Mouse (Mus musculus): ENCODE measurements around the gene Pkig.

Gene Pkig

DNA sequence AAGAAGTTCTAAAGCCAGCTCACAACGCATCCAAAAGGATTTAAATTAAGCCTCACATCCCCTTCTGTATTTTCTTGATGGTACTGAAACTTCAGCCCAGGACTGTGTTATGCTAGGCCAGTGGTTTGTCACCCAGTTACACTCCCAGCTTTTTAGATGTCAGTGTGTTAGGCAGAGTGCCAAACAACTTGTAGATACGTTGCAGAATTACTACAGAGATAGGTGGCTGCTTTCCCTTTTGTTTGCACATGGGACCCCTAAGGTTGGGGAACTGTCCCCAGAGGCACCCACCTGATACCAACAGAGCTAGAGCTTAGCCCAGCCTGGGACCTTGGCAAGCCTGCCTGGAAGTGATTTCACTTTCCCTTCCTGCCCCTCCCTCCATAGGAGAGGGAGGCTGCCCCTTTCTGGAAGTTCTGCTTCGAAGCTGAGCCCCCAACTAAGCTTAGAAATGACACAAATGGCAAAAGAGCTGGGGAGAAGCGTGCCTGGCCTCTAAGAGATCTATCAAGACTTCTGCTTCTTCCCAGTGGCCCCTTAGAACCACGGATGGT is 52.5 kb downstream of the Pkig start:
- no peak for DNase-seq (ENCODE audit: low spot score)

DNA sequence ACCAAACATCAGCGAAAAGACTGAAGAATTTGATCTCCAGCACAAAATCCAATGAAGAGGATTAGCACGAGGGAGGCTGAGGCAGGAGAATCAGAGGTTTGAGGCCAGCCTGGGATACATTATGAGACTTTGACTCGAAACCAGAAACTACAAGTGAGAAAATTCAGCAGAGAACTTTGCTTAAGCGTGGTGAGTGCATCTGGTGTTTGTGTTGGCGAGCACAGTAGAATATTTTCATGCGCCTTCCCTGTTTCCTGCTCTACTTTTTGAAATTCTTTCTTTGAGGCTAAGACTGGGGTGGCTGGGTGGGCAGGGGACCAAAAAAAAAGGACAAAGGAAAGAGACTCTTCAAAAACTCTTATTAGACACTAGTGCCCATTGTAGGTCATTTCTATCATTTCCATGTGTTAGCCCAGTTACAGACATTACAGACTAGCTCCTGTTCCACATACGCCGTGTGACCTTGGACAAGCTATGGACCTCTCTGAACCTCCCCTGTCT is 53.2 kb downstream of the Pkig start:
- DNase-seq (ENCODE audit: low spot score), result no peak

DNA sequence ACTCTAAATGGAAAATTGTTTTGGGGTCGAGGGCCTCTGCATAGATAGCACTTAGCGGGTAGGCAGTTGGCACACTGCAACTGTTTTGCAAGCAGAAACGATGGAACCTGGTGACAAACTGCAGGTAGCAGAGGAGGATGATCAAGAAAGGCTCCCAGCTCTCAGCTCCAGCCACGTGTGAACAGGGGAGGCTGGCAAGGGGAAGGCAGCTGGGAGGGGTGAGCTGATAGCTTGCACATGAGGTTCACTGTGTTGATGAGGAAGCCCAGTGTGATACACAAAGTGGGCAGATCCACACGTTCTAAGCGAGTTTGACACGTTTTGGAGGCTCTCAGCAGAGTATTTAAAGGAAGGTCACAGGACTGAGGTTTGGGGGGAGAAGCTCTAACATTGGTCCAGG is 54.3 kb downstream of the Pkig start:
- no peak for DNase-seq (ENCODE audit: low spot score)

DNA sequence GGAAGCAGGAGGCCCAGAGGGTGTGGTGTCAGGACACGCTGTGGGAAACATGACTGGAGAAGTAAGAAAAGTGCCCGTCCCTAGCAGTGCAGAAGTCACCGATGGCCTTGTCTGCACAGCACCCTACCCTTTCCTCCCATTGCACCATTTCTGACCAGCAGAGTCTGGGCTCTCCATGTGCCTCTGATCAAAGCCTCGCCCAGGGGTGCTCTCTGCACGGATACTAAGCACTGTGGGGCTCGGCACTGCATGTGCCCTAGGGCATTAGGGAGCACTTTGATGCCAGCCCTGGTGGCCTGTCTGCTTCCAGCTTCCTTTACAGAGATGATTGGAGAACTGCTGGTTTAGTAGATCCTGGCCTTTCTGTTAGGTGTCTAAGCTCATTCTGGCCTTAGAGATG is 54.7 kb downstream of the Pkig start:
- no peak for DNase-seq (ENCODE audit: low spot score)

DNA sequence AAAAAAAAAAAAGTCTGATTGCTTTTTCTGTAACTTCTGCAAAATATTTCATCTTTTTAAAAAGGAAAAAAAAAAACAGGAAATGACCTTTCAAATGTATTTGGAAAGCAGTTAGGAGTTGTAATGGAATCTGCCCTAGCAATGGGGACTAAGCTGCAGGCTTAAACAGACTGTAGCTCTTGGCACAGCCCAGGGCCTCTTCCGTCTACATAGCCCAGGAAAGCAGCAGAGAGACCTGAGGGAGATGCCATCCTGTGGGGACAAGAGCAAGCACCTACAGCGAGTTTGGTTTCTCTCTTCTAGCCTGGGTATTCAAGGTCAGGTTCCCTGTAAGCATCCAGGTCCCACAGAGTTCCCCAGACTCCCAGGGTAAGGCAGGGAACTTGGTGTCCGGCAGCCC is 55.2 kb downstream of the Pkig start:
- no peak for DNase-seq (ENCODE audit: low spot score)

DNA sequence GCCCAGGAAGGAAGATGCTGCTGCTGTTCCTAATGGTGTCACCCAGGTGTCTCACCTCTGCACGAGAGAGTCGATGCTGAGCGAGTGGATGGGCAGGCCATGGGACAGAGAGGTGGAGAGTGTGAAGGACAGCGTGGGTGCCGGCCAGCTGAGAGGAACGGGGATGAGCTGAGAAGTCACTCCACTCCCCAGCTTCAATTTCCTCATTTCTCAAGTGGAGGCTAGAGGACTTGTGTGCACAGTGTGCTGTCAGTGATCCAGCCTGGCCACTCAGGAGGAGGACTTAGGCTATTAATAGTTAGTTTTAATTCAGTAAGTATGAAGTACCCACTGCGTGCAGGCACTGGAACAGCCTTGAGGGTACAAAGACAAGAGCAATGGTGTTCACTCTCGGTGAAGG is 58.3 kb downstream of the Pkig start:
- DNase-seq (ENCODE audit: low spot score), result no peak

DNA sequence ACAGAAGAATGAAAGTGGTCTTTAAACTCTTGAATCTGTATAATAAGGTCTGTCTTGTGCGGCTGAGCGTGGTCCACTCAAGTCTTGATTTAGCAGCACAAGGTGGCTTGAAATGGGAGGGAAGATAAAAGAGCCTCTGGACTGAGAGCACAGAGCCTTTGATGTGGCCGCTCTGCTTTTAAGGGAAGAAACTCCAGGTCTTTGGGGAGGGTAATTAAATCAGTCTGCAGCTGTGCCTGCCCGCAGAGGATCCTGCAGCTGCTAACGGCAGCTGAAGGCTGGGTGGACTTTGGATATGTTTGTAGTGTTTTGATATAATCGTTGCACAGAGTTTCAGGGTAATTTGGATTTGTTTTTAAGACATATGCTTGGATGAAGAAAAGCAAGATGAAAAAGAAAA is 58.7 kb downstream of the Pkig start:
- DNase-seq (ENCODE audit: low spot score), result no peak

DNA sequence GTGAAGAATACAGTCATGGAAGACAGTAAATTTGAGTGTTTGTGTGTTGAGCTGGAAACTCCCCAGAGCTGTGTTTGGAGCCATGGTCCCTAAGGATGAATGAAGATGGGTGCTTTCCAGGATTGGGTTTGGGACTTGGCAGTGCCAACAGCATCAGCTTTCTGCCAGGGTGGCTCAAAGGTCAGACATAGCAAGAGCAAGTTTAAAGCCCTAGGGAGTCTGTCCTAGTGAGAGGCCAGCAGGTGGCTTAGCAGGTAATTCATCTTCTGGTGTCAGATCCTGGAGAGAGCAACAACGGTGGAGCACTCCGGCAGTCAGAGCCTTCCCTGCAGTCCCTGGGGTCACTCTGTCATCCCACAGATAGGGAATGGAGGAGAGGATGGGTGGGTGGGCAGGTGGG is 60.3 kb downstream of the Pkig start:
- DNase-seq (ENCODE audit: low spot score), result no peak

DNA sequence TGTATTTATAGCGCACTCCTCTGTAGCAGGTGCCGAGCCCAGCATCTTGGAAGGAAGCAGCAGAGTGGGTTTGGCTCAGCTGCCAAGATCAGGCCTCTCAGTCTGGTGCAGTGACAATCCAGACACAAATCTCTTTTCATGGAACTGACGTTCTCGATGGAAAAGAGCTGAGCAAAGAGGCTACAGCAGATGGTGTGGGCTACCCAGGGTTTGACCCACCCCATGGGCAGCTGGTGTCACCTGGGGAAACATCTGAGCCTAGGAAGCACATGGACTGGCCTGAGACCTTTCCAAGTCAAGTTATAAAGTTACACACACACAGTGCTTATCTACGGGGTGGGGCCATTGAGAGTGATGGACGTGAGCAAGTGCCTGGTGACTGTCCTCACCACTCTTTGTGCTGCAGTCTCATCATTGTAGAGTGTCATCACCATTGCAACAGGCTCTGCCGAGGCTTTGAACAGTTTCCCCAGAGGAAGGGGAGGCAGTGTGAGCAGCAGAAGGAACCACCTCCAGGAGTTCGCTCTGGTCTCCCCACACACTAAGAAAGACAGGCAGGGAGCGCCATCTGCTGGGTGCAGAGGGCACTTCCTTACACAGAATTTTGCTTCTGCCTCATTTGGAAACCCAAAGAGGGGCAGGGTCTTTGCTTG is 60.9 kb downstream of the Pkig start:
- peak; percentile 88 for DNase-seq (ENCODE audit: low spot score)

DNA sequence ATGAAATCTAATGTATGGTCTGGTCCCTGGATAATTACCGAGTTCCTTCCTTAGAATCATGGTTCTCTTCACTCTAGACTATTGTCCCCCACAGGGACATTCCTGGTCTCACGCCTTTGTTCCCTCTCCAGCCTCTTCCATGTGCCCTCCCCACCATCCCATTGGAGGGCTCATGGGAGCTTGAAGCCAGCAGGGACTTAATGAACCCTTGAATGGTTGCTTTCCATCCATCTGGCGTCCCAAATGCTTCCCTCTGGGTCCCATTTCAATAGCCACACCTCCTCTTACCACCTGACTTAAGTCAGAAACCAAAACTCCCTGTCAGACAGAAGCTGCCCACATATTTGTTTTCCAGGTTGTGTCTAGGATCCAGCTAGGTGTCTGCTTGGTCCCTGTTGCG is 61.4 kb downstream of the Pkig start:
- DNase-seq (ENCODE audit: low spot score), result no peak

DNA sequence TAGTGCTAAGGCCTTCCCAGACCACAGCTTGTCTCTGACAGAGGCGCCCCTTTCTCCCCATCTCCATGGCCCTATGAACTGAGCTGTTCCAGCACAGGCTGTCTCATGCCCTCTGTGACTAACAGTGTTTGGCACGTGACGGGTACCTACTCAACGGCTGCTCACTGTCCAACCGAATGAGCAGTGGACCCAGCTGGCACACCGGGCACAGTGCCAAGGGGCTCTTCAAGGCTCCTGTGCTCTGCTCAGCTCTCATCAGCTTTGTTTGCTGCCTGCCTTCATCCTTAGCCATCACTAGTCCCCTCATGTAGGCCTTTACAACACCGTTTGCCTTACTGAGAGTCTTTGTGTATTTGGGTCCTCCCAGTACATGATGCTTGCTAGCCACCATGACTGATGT is 64.4 kb downstream of the Pkig start:
- peak; percentile 53 for DNase-seq (ENCODE audit: low spot score)

DNA sequence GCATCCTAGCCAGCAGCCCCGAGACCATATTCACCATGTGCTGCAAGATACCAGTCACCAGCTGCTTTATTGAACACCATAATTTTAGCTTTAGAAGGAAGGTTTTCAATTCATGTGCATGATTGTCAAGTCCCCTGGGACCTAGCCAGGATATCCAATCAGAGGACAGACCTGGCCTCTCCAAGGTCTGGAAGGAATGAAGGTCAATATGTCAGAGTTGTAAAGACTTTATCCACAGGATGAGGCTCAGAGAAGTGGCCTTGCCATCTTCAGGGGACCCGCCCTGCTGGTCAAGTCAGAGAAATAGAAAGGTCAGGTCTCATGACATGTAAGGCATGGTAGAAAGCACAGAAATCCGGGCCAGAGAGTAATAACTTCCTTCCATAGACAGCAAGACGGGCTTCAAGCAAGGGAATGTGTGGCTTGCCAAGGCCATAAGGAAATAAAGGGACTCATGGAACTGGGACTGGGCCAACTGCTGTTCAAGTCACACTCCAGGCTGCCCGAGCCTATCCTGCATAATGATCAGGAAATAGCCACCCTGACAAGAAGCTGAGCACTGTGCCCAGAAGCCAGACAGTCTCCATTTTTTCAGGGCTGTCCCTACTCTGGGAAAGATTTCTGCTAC is 68.7 kb downstream of the Pkig start:
- no peak for DNase-seq (ENCODE audit: low spot score)

DNA sequence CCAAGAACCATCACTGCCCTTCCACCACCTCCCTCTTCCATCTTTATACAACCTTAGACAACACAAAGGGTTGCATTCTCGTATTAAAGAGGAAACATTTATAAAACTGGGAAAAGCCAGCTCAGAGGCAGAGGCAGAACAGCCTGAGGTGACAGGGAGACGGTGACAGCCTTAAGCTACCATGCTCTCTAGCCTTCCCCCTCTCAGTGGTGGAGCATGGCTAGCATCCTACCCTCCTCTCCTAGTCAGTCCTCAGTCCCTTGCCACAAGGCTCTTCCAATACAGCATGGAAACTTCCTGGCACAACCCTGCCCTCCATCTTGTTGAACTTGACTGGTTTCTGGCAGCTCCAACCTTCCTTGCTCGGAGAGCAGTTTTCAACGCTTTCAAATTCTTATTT is 70.1 kb downstream of the Pkig start:
- DNase-seq (ENCODE audit: low spot score), result no peak

DNA sequence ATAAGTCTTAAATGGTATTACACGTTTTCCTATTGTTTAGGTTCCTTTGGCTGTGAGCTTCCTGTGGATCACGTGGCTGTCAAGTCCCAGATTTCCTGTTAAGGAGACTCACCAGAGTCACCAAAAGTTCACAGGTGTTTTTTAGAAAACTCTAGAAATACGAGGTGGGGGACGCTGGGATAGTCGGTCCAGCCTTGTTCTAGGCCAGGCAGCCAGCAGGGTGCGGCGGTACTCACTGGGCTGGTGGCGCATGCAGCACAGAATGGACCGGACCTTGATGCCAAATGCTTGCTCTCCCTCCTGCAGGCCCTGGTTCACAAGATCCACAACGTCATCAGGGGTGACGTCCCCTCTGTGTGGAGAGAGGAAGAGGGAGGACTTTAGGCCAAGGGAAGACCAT is 73.8 kb downstream of the Pkig start:
- no peak for DNase-seq (ENCODE audit: low spot score)

DNA sequence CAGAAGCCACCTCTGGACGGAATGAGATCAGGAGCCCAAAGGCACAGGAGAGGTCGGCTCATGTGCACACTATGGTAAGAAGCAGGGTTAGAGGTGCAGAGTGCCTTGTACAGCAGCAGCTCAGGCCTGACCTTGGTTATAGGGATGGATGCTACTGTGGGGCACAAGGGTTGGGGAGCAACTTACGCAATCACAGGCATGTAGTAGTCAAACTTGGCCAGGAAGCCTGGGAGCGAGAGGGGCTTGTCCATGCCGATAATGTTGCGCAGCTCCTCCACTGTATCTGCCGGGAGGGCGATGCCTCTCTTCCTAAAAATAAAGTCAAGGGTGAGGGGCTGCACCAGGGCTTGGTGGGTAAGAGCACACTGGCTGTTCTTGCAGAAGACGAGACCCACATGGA is 77.0 kb downstream of the Pkig start:
- no peak for DNase-seq (ENCODE audit: low spot score)

DNA sequence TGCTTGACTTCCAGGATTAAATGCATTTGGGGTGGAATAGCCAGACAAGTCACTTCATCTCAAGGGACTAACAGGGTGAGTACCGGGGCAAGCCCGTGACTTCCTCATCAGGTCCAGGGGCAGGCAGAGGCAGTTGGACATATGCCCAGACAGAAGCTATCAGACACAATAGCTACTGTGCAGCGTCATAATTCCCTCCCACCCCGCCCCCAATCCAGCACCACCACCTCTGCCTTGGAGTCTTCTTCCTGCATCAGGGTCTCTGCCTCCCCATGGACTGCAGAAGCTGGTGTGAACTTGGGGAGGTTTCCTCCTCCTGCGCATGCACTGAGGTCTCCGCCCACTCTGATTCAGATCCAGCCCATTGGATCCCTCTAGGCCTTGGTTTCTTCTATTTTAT is 77.8 kb downstream of the Pkig start:
- DNase-seq (ENCODE audit: low spot score), result no peak

DNA sequence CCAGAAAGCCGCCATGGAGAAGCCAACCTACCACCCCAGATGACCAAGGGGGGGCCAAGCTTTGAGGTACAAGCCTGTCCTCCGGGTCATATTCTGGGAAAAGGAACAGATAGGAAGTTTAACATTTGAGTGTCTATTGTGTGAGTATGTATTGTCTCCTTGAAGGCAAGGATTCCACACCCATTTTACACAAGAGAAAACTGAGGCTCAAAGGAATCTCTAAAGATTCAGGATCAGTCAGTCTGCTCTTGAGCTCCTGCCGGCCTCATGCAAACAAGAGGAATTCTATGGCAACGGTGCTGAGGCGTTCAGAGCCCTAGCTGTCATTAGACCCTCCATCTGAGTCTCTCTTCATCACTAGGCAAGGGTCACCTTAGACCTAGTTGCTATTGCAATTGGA is 84.5 kb downstream of the Pkig start:
- DNase-seq (ENCODE audit: low spot score), result no peak

DNA sequence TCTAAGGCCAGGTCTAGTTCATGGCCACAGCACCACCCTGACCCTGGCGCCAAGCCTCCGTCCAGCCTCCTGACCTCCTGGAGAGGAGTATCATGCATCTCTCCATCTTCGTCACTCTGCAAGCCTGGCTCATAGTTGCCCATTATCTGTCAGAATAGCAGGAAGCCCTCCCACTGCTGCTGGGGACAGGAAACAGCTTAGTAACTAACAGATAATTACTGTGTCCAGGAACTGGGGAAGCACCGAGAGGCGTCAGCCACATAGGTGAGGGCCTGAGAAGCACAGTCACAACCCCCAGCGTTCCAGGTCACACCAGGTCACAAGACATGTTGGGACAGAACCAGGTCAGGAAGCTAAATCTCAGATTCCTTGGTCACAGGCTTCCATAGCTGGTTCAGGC is 85.2 kb downstream of the Pkig start:
- no peak for DNase-seq (ENCODE audit: low spot score)

DNA sequence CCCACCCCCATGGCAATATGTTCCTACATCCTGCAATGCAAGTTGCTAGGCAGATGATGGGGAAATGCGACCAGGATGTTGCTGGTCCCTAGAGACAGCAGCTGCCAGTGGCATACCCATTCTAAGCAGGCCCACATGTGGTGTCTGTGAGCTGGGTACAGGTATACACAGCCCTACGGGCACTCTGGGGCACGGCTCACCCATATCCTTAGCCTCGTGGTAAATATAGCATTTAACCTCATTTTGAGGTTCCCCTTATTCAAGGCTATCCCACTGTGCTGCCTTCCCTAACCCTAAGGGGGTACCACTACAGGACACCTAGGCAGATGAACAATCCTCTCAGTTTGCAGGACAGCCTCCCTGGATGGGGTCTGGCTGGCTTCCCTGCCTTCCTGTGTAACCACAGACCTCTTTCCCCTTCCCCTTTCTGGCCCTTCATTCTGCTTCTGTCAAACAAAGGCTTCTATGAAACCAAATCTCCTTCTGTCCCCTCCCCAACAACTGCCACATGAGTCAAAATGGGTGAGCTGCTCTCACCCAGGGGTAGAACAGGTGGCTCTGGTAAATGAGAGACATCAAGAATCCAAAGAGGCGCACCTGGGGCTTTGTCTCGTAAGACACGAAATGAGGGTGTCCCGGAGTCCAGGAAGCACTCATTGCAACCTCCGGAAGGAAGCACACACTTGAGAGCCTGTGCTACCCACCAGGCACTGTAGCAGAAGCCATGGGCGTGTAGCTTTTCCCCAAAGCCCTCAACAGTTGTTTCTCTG is 86.8 kb downstream of the Pkig start:
- DNase-seq (ENCODE audit: low spot score), result no peak

DNA sequence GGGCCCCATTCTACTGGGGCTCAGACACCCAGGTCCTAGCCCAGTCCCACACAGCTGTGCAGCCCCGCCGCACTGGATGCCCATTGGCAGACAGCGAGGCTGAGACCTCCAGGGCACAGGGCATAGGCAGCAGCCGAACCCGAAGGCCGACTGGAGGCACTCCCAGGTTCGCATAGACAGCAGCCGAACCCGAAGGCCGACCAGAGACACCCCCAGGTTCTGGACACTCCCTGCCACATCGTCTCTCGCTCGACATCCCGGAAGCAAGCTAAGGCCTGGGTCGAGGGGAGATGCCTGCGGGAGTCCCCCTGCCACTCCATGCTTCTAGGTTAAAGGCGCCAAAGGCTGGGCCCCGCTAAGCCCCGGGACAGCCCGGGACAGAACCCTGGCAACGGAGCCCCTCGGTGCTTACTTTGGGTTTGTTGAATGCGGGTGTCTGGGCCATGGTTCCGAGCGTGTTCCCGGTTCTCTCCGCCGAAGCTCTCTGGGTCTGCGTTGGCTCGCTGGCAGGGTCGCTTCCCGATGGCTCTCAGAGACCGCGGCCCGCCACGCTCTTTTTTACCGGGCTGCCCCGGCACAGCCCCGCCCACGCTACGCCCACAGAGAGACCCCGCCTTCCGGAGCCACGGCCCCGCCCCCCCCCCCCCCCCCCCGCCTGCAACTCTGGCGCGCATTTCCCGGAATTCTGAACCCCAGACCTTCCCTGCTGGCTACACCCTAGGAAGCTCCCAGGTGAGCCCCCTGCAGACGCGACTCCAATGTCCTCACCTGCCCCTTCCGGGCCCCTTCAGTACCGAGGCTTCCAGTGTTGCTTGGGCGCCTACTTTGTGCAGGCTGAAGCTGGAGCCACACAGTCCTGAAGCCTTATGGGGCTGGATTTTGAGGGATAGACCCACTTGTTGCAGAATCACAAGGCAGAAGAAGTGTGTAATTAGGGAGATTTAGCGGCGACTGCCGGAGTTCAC is 91.7 kb downstream of the Pkig start, which contains the start of gene Ada:
Ada (minus strand) TSS at position 593 of the 965 bp plus-strand sequence.
- DNase-seq (ENCODE audit: low spot score), result peak; percentile 85

DNA sequence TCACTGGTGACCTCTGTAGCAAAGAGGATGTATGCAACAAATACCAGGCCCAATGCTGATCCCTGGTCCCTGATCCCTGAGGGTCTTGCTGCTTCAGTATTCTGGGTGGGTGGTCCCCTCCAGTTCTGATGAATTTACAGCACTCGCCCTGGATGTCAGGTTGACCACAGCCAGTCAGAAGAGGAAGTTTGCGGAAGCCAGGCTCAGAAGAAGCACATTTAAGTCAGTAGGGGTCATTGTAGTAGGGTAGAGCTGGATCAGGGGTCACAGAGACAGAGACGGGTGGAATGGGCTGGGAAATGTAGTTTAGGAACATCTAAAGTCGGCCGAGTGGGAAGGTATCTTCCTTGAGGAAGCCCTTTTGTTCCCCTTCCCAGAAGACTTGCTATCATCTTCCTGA is 96.0 kb downstream of the Pkig start:
- DNase-seq (ENCODE audit: low spot score), result no peak

DNA sequence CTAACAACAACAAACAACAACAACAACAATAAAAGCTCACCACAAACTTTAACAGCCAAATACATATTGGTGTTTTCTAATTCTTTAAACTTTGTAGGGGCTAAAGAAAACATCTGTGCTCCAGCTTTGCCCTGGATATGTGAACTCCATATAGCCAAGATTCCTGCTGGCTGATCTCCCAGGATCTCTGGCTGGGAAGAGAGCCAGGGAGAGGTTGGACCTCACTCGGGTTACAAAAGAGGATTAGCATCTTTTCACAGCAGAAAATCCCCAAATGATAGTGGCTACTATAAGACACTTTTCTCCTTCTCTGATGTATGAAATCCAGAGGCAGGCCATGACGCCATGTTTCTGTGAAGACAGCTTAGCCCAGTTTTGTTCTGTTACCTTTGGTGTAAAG is 98.5 kb downstream of the Pkig start:
- peak; percentile 65 for DNase-seq (ENCODE audit: low spot score)

All from testis, postnatal 10 days (tissue).